Mouse (Mus musculus): ENCODE measurements at regions not wholly inside any gene's neighbourhood (a gene's known extent, or its start where the extent isn't known, plus 50 kb on each side); places are given as distances from the start of the nearest gene placed in this dataset.
A peak's percentile ranks its signal among the peaks of the same experiment; 100 is the strongest.

- H3K36me3 ChIP-seq (ENCODE audit: control insufficient read depth, insufficient read depth) = no peaks in the 10 kb centered on the region
- H3K4me3 ChIP-seq = no peak overlapping the region
- H3K4me2 ChIP-seq (ENCODE audit: low read depth) = no peak overlapping the region
- H3ac ChIP-seq (ENCODE audit: control insufficient read depth, insufficient read length) = no peak overlapping the region
- no peaks in the 10 kb centered on the region for H3K27me3 ChIP-seq (ENCODE audit: control insufficient read depth, insufficient read depth, insufficient read length)
- H3K79me2 ChIP-seq (ENCODE audit: control insufficient read depth, insufficient read depth) = no peaks in the 10 kb centered on the region
- no peak for TF ChIP-seq POLR2AphosphoS2 (IDR thresholded peaks at IDR 0.05; ENCODE audit: insufficient read length, low read depth)
- TF ChIP-seq MYOG (IDR thresholded peaks at IDR 0.05; ENCODE audit: control insufficient read depth in 1 of 3, insufficient read depth in 1 of 3, insufficient read length in 2 of 3, low read depth in 2 of 3) = no peak
- TF ChIP-seq USF1 (IDR thresholded peaks at IDR 0.05; ENCODE audit: low read depth) = no peak
- TF ChIP-seq MAX (IDR thresholded peaks at IDR 0.05; ENCODE audit: low read depth) = no peak
- no peak for TF ChIP-seq E2F4 (IDR thresholded peaks at IDR 0.05; ENCODE audit: insufficient read depth)
- TF ChIP-seq CEBPB (IDR thresholded peaks at IDR 0.05; ENCODE audit: insufficient read depth, poor library complexity, severe bottlenecking) = no peak
- no peak for TF ChIP-seq POLR2A (IDR thresholded peaks at IDR 0.05; ENCODE audit: insufficient read length, low read depth)
- TF ChIP-seq TCF3 (IDR thresholded peaks at IDR 0.05; ENCODE audit: insufficient read length, low read depth) = no peak
- TF ChIP-seq SRF (IDR thresholded peaks at IDR 0.05; ENCODE audit: control insufficient read depth, insufficient read length, low read depth) = no peak
- no peak for TF ChIP-seq TCF12 (IDR thresholded peaks at IDR 0.05; ENCODE audit: insufficient read depth, poor library complexity, severe bottlenecking)
- no peak for TF ChIP-seq REST (IDR thresholded peaks at IDR 0.05; ENCODE audit: insufficient read depth, insufficient read length)
- no peak for TF ChIP-seq MYOD1 (IDR thresholded peaks at IDR 0.05; ENCODE audit: control insufficient read depth in 1 of 3, insufficient read length in 2 of 3, low read depth in 2 of 3)
These were observed 75.5 kb upstream of the N6amt1 start for GRCm38 (mm10) chr16:87278518-87278917.

- Histone ChIP-seq H3K79me2 (ENCODE audit: control insufficient read depth, insufficient read depth) (no peaks in the 10 kb centered on the region), H3K36me3 (ENCODE audit: control insufficient read depth, insufficient read depth) (no peaks in the 10 kb centered on the region), H3K4me3 (no peak overlapping the region), H3ac (ENCODE audit: control insufficient read depth, insufficient read length) (no peak overlapping the region), H3K27me3 (ENCODE audit: control insufficient read depth, insufficient read depth, insufficient read length) (no peaks in the 10 kb centered on the region), H3K4me2 (ENCODE audit: low read depth) (no peak overlapping the region)
- TF ChIP-seq CEBPB (IDR thresholded peaks at IDR 0.05; ENCODE audit: insufficient read depth, poor library complexity, severe bottlenecking) (peak; percentile 22; the same call in 1 of the 2 replicates), REST (IDR thresholded peaks at IDR 0.05; ENCODE audit: insufficient read depth, insufficient read length) (no peak)
These were observed 81.6 kb upstream of the N6amt1 start for GRCm38 (mm10) chr16:87272363-87272762.

- Histone ChIP-seq H3ac (ENCODE audit: control insufficient read depth, insufficient read length) (no peak overlapping the region), H3K36me3 (ENCODE audit: control insufficient read depth, insufficient read depth) (no peaks in the 10 kb centered on the region), H3K27me3 (ENCODE audit: control insufficient read depth, insufficient read depth, insufficient read length) (no peaks in the 10 kb centered on the region), H3K4me3 (no peak overlapping the region), H3K4me2 (ENCODE audit: low read depth) (peak overlapping the region; percentile 1), H3K79me2 (ENCODE audit: control insufficient read depth, insufficient read depth) (no peaks in the 10 kb centered on the region)
- TF ChIP-seq USF1 (IDR thresholded peaks at IDR 0.05; ENCODE audit: low read depth) (no peak), REST (IDR thresholded peaks at IDR 0.05; ENCODE audit: insufficient read depth, insufficient read length) (no peak), POLR2AphosphoS2 (IDR thresholded peaks at IDR 0.05; ENCODE audit: insufficient read length, low read depth) (no peak), POLR2A (IDR thresholded peaks at IDR 0.05; ENCODE audit: insufficient read length, low read depth) (no peak), MYOD1 (IDR thresholded peaks at IDR 0.05; ENCODE audit: control insufficient read depth in 1 of 3, insufficient read length in 2 of 3, low read depth in 2 of 3) (no peak), E2F4 (IDR thresholded peaks at IDR 0.05; ENCODE audit: insufficient read depth) (no peak), MYOG (IDR thresholded peaks at IDR 0.05; ENCODE audit: control insufficient read depth in 1 of 3, insufficient read depth in 1 of 3, insufficient read length in 2 of 3, low read depth in 2 of 3) (no peak), CEBPB (IDR thresholded peaks at IDR 0.05; ENCODE audit: insufficient read depth, poor library complexity, severe bottlenecking) (no peak), SRF (IDR thresholded peaks at IDR 0.05; ENCODE audit: control insufficient read depth, insufficient read length, low read depth) (no peak), TCF12 (IDR thresholded peaks at IDR 0.05; ENCODE audit: insufficient read depth, poor library complexity, severe bottlenecking) (no peak), TCF3 (IDR thresholded peaks at IDR 0.05; ENCODE audit: insufficient read length, low read depth) (no peak), MAX (IDR thresholded peaks at IDR 0.05; ENCODE audit: low read depth) (no peak)
These were observed 85.8 kb upstream of the N6amt1 start for GRCm38 (mm10) chr16:87267954-87268804.

GRCm38 (mm10) chr16:87267517-87267916 is 86.5 kb upstream of the N6amt1 start:
- Histone ChIP-seq H3K79me2 (ENCODE audit: control insufficient read depth, insufficient read depth) (no peaks in the 10 kb centered on the region), H3K27me3 (ENCODE audit: control insufficient read depth, insufficient read depth, insufficient read length) (no peaks in the 10 kb centered on the region), H3K4me2 (ENCODE audit: low read depth) (peak overlapping the region; percentile 1), H3ac (ENCODE audit: control insufficient read depth, insufficient read length) (no peak overlapping the region), H3K4me3 (no peak overlapping the region), H3K36me3 (ENCODE audit: control insufficient read depth, insufficient read depth) (no peaks in the 10 kb centered on the region)
- TF ChIP-seq MYOD1 (IDR thresholded peaks at IDR 0.05; ENCODE audit: control insufficient read depth in 1 of 3, insufficient read length in 2 of 3, low read depth in 2 of 3) (no peak), TCF12 (IDR thresholded peaks at IDR 0.05; ENCODE audit: insufficient read depth, poor library complexity, severe bottlenecking) (no peak), REST (IDR thresholded peaks at IDR 0.05; ENCODE audit: insufficient read depth, insufficient read length) (no peak), CEBPB (IDR thresholded peaks at IDR 0.05; ENCODE audit: insufficient read depth, poor library complexity, severe bottlenecking) (no peak), MYOG (IDR thresholded peaks at IDR 0.05; ENCODE audit: control insufficient read depth in 1 of 3, insufficient read depth in 1 of 3, insufficient read length in 2 of 3, low read depth in 2 of 3) (no peak), MAX (IDR thresholded peaks at IDR 0.05; ENCODE audit: low read depth) (no peak), USF1 (IDR thresholded peaks at IDR 0.05; ENCODE audit: low read depth) (no peak), TCF3 (IDR thresholded peaks at IDR 0.05; ENCODE audit: insufficient read length, low read depth) (no peak), E2F4 (IDR thresholded peaks at IDR 0.05; ENCODE audit: insufficient read depth) (no peak), SRF (IDR thresholded peaks at IDR 0.05; ENCODE audit: control insufficient read depth, insufficient read length, low read depth) (no peak), POLR2A (IDR thresholded peaks at IDR 0.05; ENCODE audit: insufficient read length, low read depth) (no peak), POLR2AphosphoS2 (IDR thresholded peaks at IDR 0.05; ENCODE audit: insufficient read length, low read depth) (no peak)

Data from myocyte (in vitro differentiated cells).